Comparison of ENCODE assay signal across 16 mouse cellular contexts in the genomic region with DNA sequence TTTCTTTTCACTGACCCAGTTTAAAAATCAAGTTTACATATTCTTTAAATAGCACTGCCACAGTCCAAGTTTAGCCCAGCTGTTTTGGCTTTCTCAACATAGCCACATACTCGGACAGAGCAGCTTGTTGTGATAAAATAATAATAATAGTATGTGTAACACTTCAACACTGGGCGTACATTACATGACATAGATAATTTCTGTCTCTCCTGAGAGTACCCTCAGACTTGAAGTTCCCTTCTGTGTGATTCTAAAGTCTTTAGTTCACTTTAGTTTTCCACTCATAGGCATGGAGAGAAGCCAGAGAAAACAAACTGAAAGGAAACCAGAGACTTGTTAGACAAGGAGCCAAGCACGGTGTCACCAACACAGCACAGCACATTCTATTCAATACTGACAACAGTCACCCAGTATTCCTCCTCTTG.
A peak's percentile ranks its signal among the peaks of the same experiment; 100 is the strongest.
DNase-seq lines count a peak whose midpoint lies in the region; ATAC-seq and TF ChIP-seq lines count a peak whose summit lies in the region.
"Had no signal": no experiment of that assay in that cellular context is flagged by ENCODE, and none has a peak within 500 bp of the region (broad histone marks: within the 10 kb centered on the region; RNA-seq: fewer than 3 reads in every experiment).

No protein-coding gene starts in this region.

- no peak overlapping the region for H3K27ac ChIP-seq in heart, embryonic 10.5 days
- peak overlapping the region; percentile 58 for H3K27ac ChIP-seq in heart, embryonic 13.5 days (replicated peaks)
- no peak overlapping the region for H3K27ac ChIP-seq in limb, embryonic 14.5 days (replicated peaks; ENCODE audit: low read depth, low read length)
- H3K27ac ChIP-seq: hindbrain, embryonic 10.5 days; liver, embryonic 14.5 days; midbrain, embryonic 15.5 days had no signal

- H3K9me3 ChIP-seq in heart, embryonic 10.5 days, result no peaks in the 10 kb centered on the region
- H3K9me3 ChIP-seq in heart, embryonic 13.5 days, result no peaks in the 10 kb centered on the region
- no peaks in the 10 kb centered on the region for H3K9me3 ChIP-seq in limb, embryonic 14.5 days (ENCODE audit: control insufficient read depth, low read length)
- H3K9me3 ChIP-seq: hindbrain, embryonic 10.5 days; midbrain, embryonic 15.5 days had no signal

- no peak overlapping the region for H3K9ac ChIP-seq in heart, embryonic 13.5 days
- no peak overlapping the region for H3K9ac ChIP-seq in limb, embryonic 14.5 days (ENCODE audit: low read depth, low read length, severe bottlenecking)
- H3K9ac ChIP-seq: liver, embryonic 14.5 days; midbrain, embryonic 15.5 days had no signal

- peak overlapping the region; percentile 52 for H3K4me2 ChIP-seq in heart, embryonic 13.5 days
- no peak overlapping the region for H3K4me2 ChIP-seq in limb, embryonic 14.5 days (replicated peaks; ENCODE audit: low read depth, low read length, severe bottlenecking)
- H3K4me2 ChIP-seq: midbrain, embryonic 15.5 days had no signal

- peak; percentile 37; the same call in 1 of the 2 replicates for ATAC-seq in heart, embryonic 13.5 days (ENCODE audit: extremely low read depth, insufficient number of reproducible peaks, low FRiP score, low TSS enrichment)
- no peak for ATAC-seq in limb, embryonic 14.5 days (ENCODE audit: low FRiP score, low read depth)
- ATAC-seq in megakaryocyte progenitor cell, adult 5-6 weeks (replicated peaks; ENCODE audit: poor library complexity), result no peak
- ATAC-seq: midbrain, embryonic 15.5 days; Patski had no signal

- TF ChIP-seq POLR2A in limb, embryonic 14.5 days (IDR thresholded peaks at IDR 0.05; ENCODE audit: borderline replicate concordance, extremely low read depth, insufficient read depth, insufficient read length), result no peak

- H3K36me3 ChIP-seq in heart, embryonic 10.5 days, result no peaks in the 10 kb centered on the region
- no peaks in the 10 kb centered on the region for H3K36me3 ChIP-seq in heart, embryonic 13.5 days
- H3K36me3 ChIP-seq in limb, embryonic 14.5 days (ENCODE audit: control insufficient read depth, insufficient read depth, low read length), result no peaks in the 10 kb centered on the region
- H3K36me3 ChIP-seq: hindbrain, embryonic 10.5 days; midbrain, embryonic 15.5 days had no signal

- DNase-seq in heart, adult 18-20 months, result peak; percentile 50 to 53
- no peak for DNase-seq in heart, embryonic 10.5 days (ENCODE audit: low spot score)
- DNase-seq in 416B (ENCODE audit: low read depth), result peak; percentile 6
- DNase-seq in limb, embryonic 14.5 days (ENCODE audit: low spot score), result peak; percentile 50
- DNase-seq in thymus, postnatal 25 days, result no peak
- DNase-seq in layer of hippocampus, postnatal 25 days (ENCODE audit: extremely low spot score in 1 of 2, low spot score in 1 of 2), result no peak
- DNase-seq: adrenal gland, postnatal 25 days; cerebellum, adult 11 months; kidney, adult 9 months; thymus, adult 18-20 months had no signal

- no peaks in the 10 kb centered on the region for H3K4me1 ChIP-seq in heart, embryonic 10.5 days
- 0 out of 2 replicates have a peak, but pooled peaks cover 2% of the 10 kb centered on the region for H3K4me1 ChIP-seq in heart, embryonic 13.5 days
- peaks cover 4% of the 10 kb centered on the region; the same call in 1 of the 2 replicates for H3K4me1 ChIP-seq in limb, embryonic 14.5 days (ENCODE audit: control insufficient read depth, insufficient read depth, low read length)
- H3K4me1 ChIP-seq: hindbrain, embryonic 10.5 days; midbrain, embryonic 15.5 days had no signal

- no peaks in the 10 kb centered on the region for H3K27me3 ChIP-seq in heart, embryonic 10.5 days (ENCODE audit: insufficient read depth, poor library complexity, severe bottlenecking)
- H3K27me3 ChIP-seq in heart, embryonic 13.5 days (replicated peaks), result no peaks in the 10 kb centered on the region
- no peaks in the 10 kb centered on the region for H3K27me3 ChIP-seq in limb, embryonic 14.5 days (ENCODE audit: control insufficient read depth, insufficient read depth, low read length)
- H3K27me3 ChIP-seq: midbrain, embryonic 15.5 days; Patski had no signal

- H3K4me3 ChIP-seq in heart, embryonic 10.5 days, result no peak overlapping the region
- H3K4me3 ChIP-seq in heart, embryonic 13.5 days, result peak overlapping the region; percentile 24; the same call in 1 of the 2 replicates
- H3K4me3 ChIP-seq in limb, embryonic 14.5 days (replicated peaks; ENCODE audit: low read length), result no peak overlapping the region
- H3K4me3 ChIP-seq: hindbrain, embryonic 10.5 days; midbrain, embryonic 15.5 days had no signal

- 44% methylated on average over 3 of the region's 3 CpGs for WGBS in heart, embryonic 10.5 days
- WGBS in heart, embryonic 13.5 days, result 24% methylated on average over 3 of the region's 3 CpGs
- WGBS in limb, embryonic 14.5 days, result 50% methylated on average over 3 of the region's 3 CpGs

Comparison
In these comparisons a context has a peak if more than half of its experiments do, and no peak if none do; other contexts are left out.
1. DNase-seq: peak in heart, adult 18-20 months (2 of 2), 416B (single experiment) and limb, embryonic 14.5 days (single experiment); none in heart, embryonic 10.5 days (single experiment), thymus, postnatal 25 days (single experiment) and layer of hippocampus, postnatal 25 days (0 of 2).